Mouse (Mus musculus): ENCODE measurements around the gene Phf10. TPM values are rescaled to one million over a fixed set of nuclear protein-coding genes. Genes with fewer than 3 reads are reported as not detected.
"Not testable (repeated sequence)": the region's sequence is repeated elsewhere in the genome, so short reads cannot be mapped to it uniquely, and the experiment has no call there.

The Phf10 gene
- 61.6 and 84.2 TPM in 2 replicates for polyA plus RNA-seq (2011; ENCODE audit: insufficient read depth, insufficient read length, low replicate concordance, missing spikeins)

- peak within 1 kb of the TSS; percentile 88 for H3K27ac ChIP-seq (ENCODE audit: control insufficient read depth, insufficient read depth, low read depth, low read length, poor library complexity)
- peak within 1 kb of the TSS; percentile 98 for H3K4me3 ChIP-seq (replicated peaks; ENCODE audit: control insufficient read depth, low read depth, low read length)
- H3K4me1 ChIP-seq (ENCODE audit: control insufficient read depth, insufficient read depth, low read length) = not testable (repeated sequence)
- WGBS = 12% methylated on average over 57 of the region's 100 CpGs
These were observed at the start of gene Phf10 for GRCm38 (mm10) chr17:14960951-14961556. Gene Phf10, minus strand, starts transcription at chr17:14961273.

DNA sequence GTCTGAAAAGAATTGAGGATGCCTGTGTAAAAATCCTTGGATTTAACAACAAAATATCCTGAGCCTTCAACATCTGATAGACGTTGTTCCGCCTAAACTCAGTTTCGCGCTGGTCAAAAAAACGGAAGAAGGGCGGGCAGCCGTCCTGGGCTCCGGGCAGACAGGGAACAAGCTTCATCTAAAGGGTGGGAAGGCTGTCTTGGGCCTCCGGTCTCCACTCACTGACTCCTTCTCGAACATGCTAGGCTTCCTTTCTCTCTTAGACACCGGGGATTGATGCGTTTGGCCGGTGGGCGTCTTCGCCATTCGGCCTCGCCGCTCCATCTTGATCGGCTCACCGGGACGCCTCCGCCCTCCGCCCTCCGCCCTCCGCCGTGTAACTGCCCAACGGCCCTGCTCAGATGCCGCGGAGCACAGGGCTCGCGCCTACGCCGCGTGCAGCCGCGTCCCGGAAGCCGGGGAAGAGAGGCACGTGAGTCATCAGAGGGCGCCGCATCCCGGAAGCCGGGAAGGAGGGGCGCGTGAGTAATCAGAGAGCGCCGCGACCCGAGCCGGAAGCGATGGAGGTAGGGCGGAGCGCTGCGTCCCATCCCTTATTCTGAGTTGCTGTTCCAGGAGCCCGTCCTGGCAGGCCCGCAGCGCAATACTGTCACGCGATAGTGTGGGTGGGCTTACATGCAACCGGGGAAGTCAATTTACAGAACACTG, 48.8 kb upstream of the Phf10 start, which contains the start of gene Gm3435:
Gene Gm3435 (plus strand): TSS at position 471 of the 708 bp plus-strand sequence.
- not testable (repeated sequence) for H3K27ac ChIP-seq (ENCODE audit: control insufficient read depth, insufficient read depth, low read depth, low read length, poor library complexity); H3K4me3 ChIP-seq (replicated peaks; ENCODE audit: control insufficient read depth, low read depth, low read length); H3K4me1 ChIP-seq (ENCODE audit: control insufficient read depth, insufficient read depth, low read length)
- no CpG with 5 or more reads among the region's 60 CpGs for WGBS

GRCm38 (mm10) chr17:15009088-15009487, 48.0 kb upstream of the Phf10 start:
- not testable (repeated sequence) for H3K27ac ChIP-seq (ENCODE audit: control insufficient read depth, insufficient read depth, low read depth, low read length, poor library complexity); H3K4me3 ChIP-seq (replicated peaks; ENCODE audit: control insufficient read depth, low read depth, low read length); H3K4me1 ChIP-seq (ENCODE audit: control insufficient read depth, insufficient read depth, low read length)
- no CpG with 5 or more reads among the region's 3 CpGs for WGBS

GRCm38 (mm10) chr17:15000047-15000446, 39.0 kb upstream of the Phf10 start:
- H3K4me1 ChIP-seq (ENCODE audit: control insufficient read depth, insufficient read depth, low read length); H3K4me3 ChIP-seq (replicated peaks; ENCODE audit: control insufficient read depth, low read depth, low read length); H3K27ac ChIP-seq (ENCODE audit: control insufficient read depth, insufficient read depth, low read depth, low read length, poor library complexity): not testable (repeated sequence)
- no CpG with 5 or more reads among the region's 4 CpGs for WGBS

- not testable (repeated sequence) for H3K27ac ChIP-seq (ENCODE audit: control insufficient read depth, insufficient read depth, low read depth, low read length, poor library complexity); H3K4me3 ChIP-seq (replicated peaks; ENCODE audit: control insufficient read depth, low read depth, low read length); H3K4me1 ChIP-seq (ENCODE audit: control insufficient read depth, insufficient read depth, low read length)
- WGBS = no CpG with 5 or more reads among the region's 5 CpGs
These were observed 33.1 kb upstream of the Phf10 start for GRCm38 (mm10) chr17:14994140-14994539.

DNA sequence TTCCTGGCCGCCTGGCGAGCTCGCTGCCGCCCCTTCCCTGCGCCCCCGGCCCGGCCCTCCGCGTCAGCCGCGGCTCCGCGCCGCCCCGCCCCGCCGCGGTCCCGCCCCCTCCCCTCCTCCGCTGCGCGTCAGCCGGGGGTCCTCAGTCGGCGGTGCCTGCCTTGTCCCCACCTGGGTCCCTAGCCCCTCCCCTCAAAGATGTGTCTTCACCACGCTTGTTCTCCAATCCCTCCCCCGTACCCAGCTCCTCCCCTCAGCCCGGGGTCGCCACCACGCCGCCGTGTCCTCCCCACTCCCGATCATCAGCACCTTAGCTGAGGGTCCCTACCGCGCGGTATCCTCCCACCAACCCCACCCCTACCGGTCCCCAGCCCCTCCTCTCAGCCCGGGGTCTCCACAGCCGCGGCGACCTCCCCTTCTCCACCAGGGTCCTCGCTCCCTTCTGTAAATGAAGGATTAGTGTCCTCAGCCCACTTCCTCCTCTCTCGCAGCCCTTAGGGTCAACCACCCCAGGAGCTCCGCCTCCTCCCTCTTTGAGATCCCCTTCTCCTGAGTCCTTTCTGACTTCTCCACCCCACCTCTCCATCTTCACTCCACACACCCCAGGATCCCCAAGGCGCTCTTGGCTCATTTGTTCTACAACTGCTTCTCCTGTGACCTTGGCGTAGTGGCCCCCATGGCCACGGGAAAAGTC, 32.2 kb upstream of the Phf10 start:
- H3K27ac ChIP-seq (ENCODE audit: control insufficient read depth, insufficient read depth, low read depth, low read length, poor library complexity); H3K4me1 ChIP-seq (ENCODE audit: control insufficient read depth, insufficient read depth, low read length); H3K4me3 ChIP-seq (replicated peaks; ENCODE audit: control insufficient read depth, low read depth, low read length): not testable (repeated sequence)
- no CpG with 5 or more reads among the region's 47 CpGs for WGBS

DNA sequence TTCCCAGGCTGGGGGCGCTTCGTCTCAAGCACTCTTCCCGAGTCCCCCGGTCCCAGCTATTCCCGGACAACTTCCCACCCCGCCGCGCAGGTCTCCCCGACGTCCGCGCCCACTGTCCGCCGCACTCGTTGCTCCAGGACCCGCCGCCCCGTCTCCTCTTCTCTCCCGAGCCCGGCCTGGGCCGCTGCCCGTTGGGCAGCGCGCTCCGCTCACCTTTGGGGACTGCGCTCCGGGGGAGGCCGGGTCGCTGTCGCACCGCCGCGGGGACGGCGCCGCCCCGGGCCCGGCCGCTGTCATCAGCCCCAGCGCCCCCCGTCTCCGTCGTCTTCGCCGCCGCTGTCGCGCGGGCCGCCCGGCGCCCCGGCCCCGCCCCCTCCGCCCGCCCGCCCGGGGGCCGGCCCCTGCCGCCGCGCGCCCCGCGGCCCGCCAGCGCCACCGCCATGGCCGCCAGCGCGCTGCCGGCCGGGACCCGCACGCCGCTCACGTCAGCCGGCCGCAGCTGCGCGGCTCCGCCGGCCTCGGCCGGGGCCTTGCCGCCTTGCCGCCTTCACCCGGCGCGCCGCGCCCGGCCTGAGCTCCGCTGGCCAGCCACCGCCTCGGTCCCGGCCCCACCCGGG, 31.6 kb upstream of the Phf10 start:
- not testable (repeated sequence) for H3K4me1 ChIP-seq (ENCODE audit: control insufficient read depth, insufficient read depth, low read length); H3K4me3 ChIP-seq (replicated peaks; ENCODE audit: control insufficient read depth, low read depth, low read length); H3K27ac ChIP-seq (ENCODE audit: control insufficient read depth, insufficient read depth, low read depth, low read length, poor library complexity)
- WGBS = no CpG with 5 or more reads among the region's 98 CpGs

DNA sequence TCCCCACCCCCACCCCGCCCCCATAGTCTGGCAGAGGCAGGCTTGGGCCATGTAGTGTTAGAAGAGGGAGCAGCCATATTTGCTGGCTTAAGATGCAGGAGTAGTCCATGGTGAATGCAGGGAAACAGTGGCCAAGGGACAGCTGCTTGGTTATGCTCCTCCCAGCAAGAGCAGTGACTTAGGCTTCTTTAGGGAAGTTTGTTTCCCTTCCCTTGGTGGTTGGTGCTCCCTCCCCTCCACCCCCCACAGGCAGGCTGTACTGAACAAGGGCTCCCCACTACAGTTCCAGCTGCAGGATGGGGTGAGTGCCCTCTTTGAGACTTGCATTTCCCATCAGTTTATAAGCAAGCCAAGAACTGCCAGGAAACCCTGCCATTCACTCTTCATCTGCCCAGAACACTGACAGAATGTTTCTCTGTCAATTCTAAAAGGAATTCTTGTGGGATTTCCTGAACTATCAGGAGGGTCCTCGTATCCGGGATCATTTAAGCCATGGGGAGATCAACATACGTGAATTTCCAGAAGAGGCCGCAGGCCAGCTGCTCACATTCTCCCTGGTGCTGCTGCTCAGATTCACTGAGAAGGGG, 29.1 kb upstream of the Phf10 start:
- H3K4me3 ChIP-seq (replicated peaks; ENCODE audit: control insufficient read depth, low read depth, low read length); H3K27ac ChIP-seq (ENCODE audit: control insufficient read depth, insufficient read depth, low read depth, low read length, poor library complexity); H3K4me1 ChIP-seq (ENCODE audit: control insufficient read depth, insufficient read depth, low read length): not testable (repeated sequence)
- WGBS = 70% methylated on average over 4 of the region's 5 CpGs

DNA sequence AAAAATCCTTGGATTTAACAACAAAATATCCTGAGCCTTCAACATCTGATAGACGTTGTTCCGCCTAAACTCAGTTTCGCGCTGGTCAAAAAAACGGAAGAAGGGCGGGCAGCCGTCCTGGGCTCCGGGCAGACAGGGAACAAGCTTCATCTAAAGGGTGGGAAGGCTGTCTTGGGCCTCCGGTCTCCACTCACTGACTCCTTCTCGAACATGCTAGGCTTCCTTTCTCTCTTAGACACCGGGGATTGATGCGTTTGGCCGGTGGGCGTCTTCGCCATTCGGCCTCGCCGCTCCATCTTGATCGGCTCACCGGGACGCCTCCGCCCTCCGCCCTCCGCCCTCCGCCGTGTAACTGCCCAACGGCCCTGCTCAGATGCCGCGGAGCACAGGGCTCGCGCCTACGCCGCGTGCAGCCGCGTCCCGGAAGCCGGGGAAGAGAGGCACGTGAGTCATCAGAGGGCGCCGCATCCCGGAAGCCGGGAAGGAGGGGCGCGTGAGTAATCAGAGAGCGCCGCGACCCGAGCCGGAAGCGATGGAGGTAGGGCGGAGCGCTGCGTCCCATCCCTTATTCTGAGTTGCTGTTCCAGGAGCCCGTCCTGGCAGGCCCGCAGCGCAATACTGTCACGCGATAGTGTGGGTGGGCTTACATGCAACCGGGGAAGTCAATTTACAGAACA, 17.4 kb upstream of the Phf10 start, which contains the start of the genes 9030025P20Rik and Gm3417:
Gene 9030025P20Rik (plus strand): TSS at position 107 of the 677 bp plus-strand sequence.
Gene Gm3417 (minus strand): TSS at position 429 of the 677 bp plus-strand sequence.
- not testable (repeated sequence) for H3K4me1 ChIP-seq (ENCODE audit: control insufficient read depth, insufficient read depth, low read length); H3K4me3 ChIP-seq (replicated peaks; ENCODE audit: control insufficient read depth, low read depth, low read length); H3K27ac ChIP-seq (ENCODE audit: control insufficient read depth, insufficient read depth, low read depth, low read length, poor library complexity)
- WGBS = no CpG with 5 or more reads among the region's 60 CpGs

GRCm38 (mm10) chr17:14977718-14978361, 16.8 kb upstream of the Phf10 start:
- not testable (repeated sequence) for H3K4me1 ChIP-seq (ENCODE audit: control insufficient read depth, insufficient read depth, low read length); H3K27ac ChIP-seq (ENCODE audit: control insufficient read depth, insufficient read depth, low read depth, low read length, poor library complexity); H3K4me3 ChIP-seq (replicated peaks; ENCODE audit: control insufficient read depth, low read depth, low read length)
- WGBS = under 1% methylated on average over 4 of the region's 7 CpGs

- not testable (repeated sequence) for H3K27ac ChIP-seq (ENCODE audit: control insufficient read depth, insufficient read depth, low read depth, low read length, poor library complexity); H3K4me1 ChIP-seq (ENCODE audit: control insufficient read depth, insufficient read depth, low read length); H3K4me3 ChIP-seq (replicated peaks; ENCODE audit: control insufficient read depth, low read depth, low read length)
- WGBS = no CpG with 5 or more reads among the region's 6 CpGs
These were observed 7.4 kb upstream of the Phf10 start for GRCm38 (mm10) chr17:14968373-14968913.
